Mouse (Mus musculus) midbrain, embryonic 11.5 days (tissue): ENCODE data around the gene 1810065E05Rik. TPM values are rescaled to one million over a fixed set of nuclear protein-coding genes. Genes with fewer than 3 reads are reported as not detected.

ENCODE experiments used
- ATAC-seq: fragments of 200-750 bp; cut with Nextera tagmentation; 2 replicates; pipeline ENCODE4 v1.8.0; 2017; ENCODE audit warnings: moderate TSS enrichment, moderate library complexity; ENCODE audit not compliant: low FRiP score
- DNase-seq: peaks from one replicate; pipeline ENCODE4 v3.0.0; 2015; ENCODE audit warnings: low spot score; ENCODE audit errors: missing footprints
- H3K27ac ChIP-seq: fragments of 300-500 bp; sonication (generic); 2 replicates; pipeline ENCODE4 v1.5.1; 2014; ENCODE audit warnings: low read depth, low read length
- H3K27me3 ChIP-seq: fragments of 300-500 bp; sonication (generic); 2 replicates; pipeline ENCODE4 v1.6.1; 2014; ENCODE audit warnings: mild to moderate bottlenecking, low read length, moderate library complexity, mixed read lengths; ENCODE audit not compliant: control insufficient read depth, insufficient read depth
- H3K36me3 ChIP-seq: fragments of 300-500 bp; sonication (generic); 2 replicates; pipeline ENCODE4 v1.6.1; 2014; ENCODE audit warnings: mild to moderate bottlenecking, low read length, moderate library complexity, mixed read lengths; ENCODE audit not compliant: control insufficient read depth, insufficient read depth
- H3K4me1 ChIP-seq: fragments of 300-500 bp; sonication (generic); 2 replicates; pipeline ENCODE4 v1.6.1; 2014; ENCODE audit warnings: low read length; ENCODE audit not compliant: control insufficient read depth, insufficient read depth
- H3K4me2 ChIP-seq: fragments of 300-500 bp; sonication (generic); 2 replicates; pipeline ENCODE4 v1.6.1; 2014; ENCODE audit warnings: mild to moderate bottlenecking, moderate library complexity
- H3K4me3 ChIP-seq: fragments of 300-500 bp; sonication (generic); 2 replicates; pipeline ENCODE4 v1.5.1; 2014; ENCODE audit warnings: low read depth, low read length
- H3K9ac ChIP-seq: fragments of 300-500 bp; sonication (generic); 2 replicates; pipeline ENCODE4 v1.6.1; 2014; ENCODE audit warnings: low read length
- H3K9me3 ChIP-seq: fragments of 300-500 bp; sonication (generic); 2 replicates; pipeline ENCODE4 v1.6.1; 2016; ENCODE audit warnings: low read length; ENCODE audit not compliant: control insufficient read depth
- WGBS: fragments of 180-500 bp; shearing (Covaris S2); extraction: QIAGEN DNeasy Blood & Tissue Kit; methylation state at CpG from one replicate; pipeline ENCODE4 v1.1.7; 2014; 5-methylcytosine and 5-hydroxymethylcytosine counted together
- polyA plus RNA-seq: library from polyadenylated mRNA; unstranded; fragments of >200 nt; fragmentation: Nextera tagmentation; extraction: Ambion mirVana; gene quantifications from 2 replicates; pipeline ENCODE4 v1.2.1, GENCODE M21; 2014

Gene 1810065E05Rik
- polyA plus RNA-seq, 1 experiment from 2014 or later = not detected

- Histone ChIP-seq H3K9ac (no peak overlapping the region), H3K4me2 (no peak overlapping the region), H3K27ac (no peak overlapping the region), H3K36me3 (no peaks in the 10 kb centered on the region), H3K4me3 (no peak overlapping the region), H3K9me3 (no peaks in the 10 kb centered on the region), H3K4me1 (no peaks in the 10 kb centered on the region), H3K27me3 (no peaks in the 10 kb centered on the region)
- ATAC-seq (no peak), DNase-seq (no peak)
- 84% methylated on average over 3 of the region's 3 CpGs for WGBS
Measured at GRCm38 (mm10) chr11:58418336-58418735, 2.6 kb upstream of the 1810065E05Rik start.

- H3K9ac ChIP-seq = no peak within 1 kb of the TSS
- ATAC-seq = no peak
- WGBS = 88% methylated on average over 3 of the region's 3 CpGs
Measured at GRCm38 (mm10) chr11:58432259-58432658, 11.3 kb downstream of the 1810065E05Rik start, which contains the start of gene Gm12253. Gm12253 (plus strand) TSS chr11:58432559.

GRCm38 (mm10) chr11:58437866-58438265, 17.0 kb downstream of the 1810065E05Rik start:
- H3K9me3 ChIP-seq = no peaks in the 10 kb centered on the region
- no peak overlapping the region for H3K27ac ChIP-seq
- H3K27me3 ChIP-seq = no peaks in the 10 kb centered on the region
- no peak overlapping the region for H3K4me2 ChIP-seq
- no peak for ATAC-seq
- no peak for DNase-seq
- no peaks in the 10 kb centered on the region for H3K4me1 ChIP-seq
- H3K4me3 ChIP-seq = no peak overlapping the region
- 75% methylated on average over 5 of the region's 5 CpGs for WGBS
- H3K36me3 ChIP-seq = no peaks in the 10 kb centered on the region
- H3K9ac ChIP-seq = no peak overlapping the region

More at GRCm38 (mm10) chr11:58432259-58432658, 11.3 kb downstream of the 1810065E05Rik start, which contains the start of gene Gm12253:
- H3K4me3 ChIP-seq = no peak within 1 kb of the TSS
- no peak for DNase-seq
- H3K4me1 ChIP-seq = no peaks in the 10 kb centered on the region
- no peak within 1 kb of the TSS for H3K4me2 ChIP-seq
- H3K36me3 ChIP-seq = no peaks in the 10 kb centered on the region
- H3K27ac ChIP-seq = no peak within 1 kb of the TSS
- no peaks in the 10 kb centered on the region for H3K27me3 ChIP-seq
- H3K9me3 ChIP-seq = no peaks in the 10 kb centered on the region

- no peaks in the 10 kb centered on the region for H3K36me3 ChIP-seq
- 94% methylated on average over 9 of the region's 9 CpGs for WGBS
- DNase-seq = no peak
Measured at GRCm38 (mm10) chr11:58452759-58453158, 31.8 kb downstream of the 1810065E05Rik start, which contains the start of gene Lypd9. Lypd9 (minus strand) TSS chr11:58452923.

GRCm38 (mm10) chr11:58453592-58453991, 32.7 kb downstream of the 1810065E05Rik start:
- Histone ChIP-seq H3K9me3 (no peaks in the 10 kb centered on the region; the same call in 1 of the 2 replicates), H3K4me1 (no peaks in the 10 kb centered on the region), H3K9ac (no peak overlapping the region), H3K27ac (no peak overlapping the region), H3K4me2 (no peak overlapping the region), H3K4me3 (no peak overlapping the region), H3K27me3 (no peaks in the 10 kb centered on the region), H3K36me3 (no peaks in the 10 kb centered on the region)
- DNase-seq (no peak), ATAC-seq (no peak)
- 70% methylated on average over 4 of the region's 4 CpGs for WGBS

More at GRCm38 (mm10) chr11:58452759-58453158, 31.8 kb downstream of the 1810065E05Rik start, which contains the start of gene Lypd9:
- Histone ChIP-seq H3K4me3 (no peak within 1 kb of the TSS), H3K4me1 (no peaks in the 10 kb centered on the region), H3K9me3 (no peaks in the 10 kb centered on the region; the same call in 1 of the 2 replicates), H3K4me2 (no peak within 1 kb of the TSS), H3K9ac (no peak within 1 kb of the TSS), H3K27ac (no peak within 1 kb of the TSS), H3K27me3 (no peaks in the 10 kb centered on the region)
- no peak for ATAC-seq

- H3K9me3 ChIP-seq = no peaks in the 10 kb centered on the region
- no peak within 1 kb of the TSS for H3K4me2 ChIP-seq
- DNase-seq (no peak), ATAC-seq (no peak)
- H3K27me3 ChIP-seq = no peaks in the 10 kb centered on the region
- H3K4me3 ChIP-seq = no peak within 1 kb of the TSS
- no peak within 1 kb of the TSS for H3K27ac ChIP-seq
- H3K9ac ChIP-seq = no peak within 1 kb of the TSS
- H3K4me1 ChIP-seq = no peaks in the 10 kb centered on the region
- H3K36me3 ChIP-seq = no peaks in the 10 kb centered on the region
Measured at GRCm38 (mm10) chr11:58462170-58462569, 41.3 kb downstream of the 1810065E05Rik start, which contains the start of gene Olfr30. Olfr30 (minus strand) TSS chr11:58462270.

Other genes starting within 250 kb of the 1810065E05Rik start
- 124 and 130 TPM in 2 replicates for gene Mrpl22, start 249.4 kb upstream of the 1810065E05Rik start, polyA plus RNA-seq
- 2.0 and 2.2 TPM in 2 replicates for gene Igtp, start 221.6 kb upstream of the 1810065E05Rik start, polyA plus RNA-seq
- 0.51 and 0.81 TPM in 2 replicates for gene Irgm2, start 221.5 kb upstream of the 1810065E05Rik start, polyA plus RNA-seq
- gene 4930438A08Rik, start 146.3 kb upstream of the 1810065E05Rik start, polyA plus RNA-seq = not detected in 2 replicates
- 13.2 and 13.4 TPM in 2 replicates for gene Zfp692, start 114.0 kb upstream of the 1810065E05Rik start, polyA plus RNA-seq
- gene Zfp672, start 90.8 kb upstream of the 1810065E05Rik start, polyA plus RNA-seq = 22.8 and 22.9 TPM in 2 replicates
- 26.8 and 34.2 TPM in 2 replicates for gene Sh3bp5l, start 90.4 kb upstream of the 1810065E05Rik start, polyA plus RNA-seq
- gene Lypd8, start 42.1 kb upstream of the 1810065E05Rik start, polyA plus RNA-seq = not detected in 2 replicates
- not detected in 2 replicates for gene Gm12253, start 11.4 kb downstream of the 1810065E05Rik start, polyA plus RNA-seq
- gene Lypd9, start 31.8 kb downstream of the 1810065E05Rik start, polyA plus RNA-seq = not detected in 2 replicates
- not detected in 2 replicates for gene Olfr30, start 41.2 kb downstream of the 1810065E05Rik start, polyA plus RNA-seq
- not detected in 2 replicates for gene Olfr332, start 71.4 kb downstream of the 1810065E05Rik start, polyA plus RNA-seq
- gene Olfr331, start 81.5 kb downstream of the 1810065E05Rik start, polyA plus RNA-seq = not detected in 2 replicates
- gene Olfr330, start 113.7 kb downstream of the 1810065E05Rik start, polyA plus RNA-seq = not detected in 2 replicates
- gene Olfr329-ps, start 125.3 kb downstream of the 1810065E05Rik start, polyA plus RNA-seq = not detected in 2 replicates
- gene Olfr328, start 134.5 kb downstream of the 1810065E05Rik start, polyA plus RNA-seq = 0.04 TPM in 1 of 2 replicates, not detected in the other
- gene Olfr224, start 149.4 kb downstream of the 1810065E05Rik start, polyA plus RNA-seq = not detected in 2 replicates
- not detected in 2 replicates for gene Olfr325, start 156.6 kb downstream of the 1810065E05Rik start, polyA plus RNA-seq
- not detected in 2 replicates for gene Olfr324, start 174.0 kb downstream of the 1810065E05Rik start, polyA plus RNA-seq
- gene 2210407C18Rik, start 195.0 kb downstream of the 1810065E05Rik start, polyA plus RNA-seq = not detected in 2 replicates
- gene Olfr323, start 209.4 kb downstream of the 1810065E05Rik start, polyA plus RNA-seq = not detected in 2 replicates
- 0.10 and 0.63 TPM in 2 replicates for gene Trim58, start 219.4 kb downstream of the 1810065E05Rik start, polyA plus RNA-seq
- 0.07 TPM in 1 of 2 replicates, not detected in the other for gene Olfr322, start 237.7 kb downstream of the 1810065E05Rik start, polyA plus RNA-seq